Mouse (Mus musculus) heart, postnatal 25 days (tissue): ENCODE results near the gene Capn11. TPM values are rescaled to one million over a fixed set of nuclear protein-coding genes. Genes with fewer than 3 reads are reported as not detected.

ENCODE experiments used
- DNase-seq: peaks from one replicate; pipeline ENCODE4 v3.0.0; 2022; ENCODE audit warnings: low spot score
- intact Hi-C: fragments of 180-260 bp; cut with DNase I; formaldehyde crosslinking; loops from one replicate; pipeline ENCODE4 v1.15.1; 2025
- total RNA-seq, 2 experiments: library from RNA; stranded (reverse); gene quantifications; 2 replicates each; pipeline ENCODE4 v1.2.3; 2021

Capn11 gene
- total RNA-seq, 2 experiments from 2014 or later: not detected

DNA sequence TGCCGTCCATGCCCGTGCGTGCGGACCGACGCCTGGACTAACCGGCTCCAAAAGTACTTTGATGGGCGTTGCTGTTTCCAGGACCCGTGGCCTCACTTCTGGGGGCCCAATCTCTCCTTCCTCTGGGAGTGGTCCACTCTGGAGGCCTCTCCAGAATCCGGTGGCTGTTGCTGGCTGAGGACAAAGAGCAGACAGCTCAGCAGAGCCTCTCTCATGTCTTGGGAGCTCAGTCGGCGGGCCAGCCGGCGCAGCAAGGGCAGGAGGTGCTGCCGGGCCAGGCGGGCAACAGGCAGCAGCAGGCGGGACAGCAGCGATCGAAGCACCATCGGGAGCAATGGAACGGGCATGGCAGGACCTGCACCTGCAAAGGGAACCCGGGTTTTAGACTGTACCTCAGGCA is 57.8 kb downstream of the Capn11 start:
- no peak for DNase-seq
- intact Hi-C loops: no loop called here

DNA sequence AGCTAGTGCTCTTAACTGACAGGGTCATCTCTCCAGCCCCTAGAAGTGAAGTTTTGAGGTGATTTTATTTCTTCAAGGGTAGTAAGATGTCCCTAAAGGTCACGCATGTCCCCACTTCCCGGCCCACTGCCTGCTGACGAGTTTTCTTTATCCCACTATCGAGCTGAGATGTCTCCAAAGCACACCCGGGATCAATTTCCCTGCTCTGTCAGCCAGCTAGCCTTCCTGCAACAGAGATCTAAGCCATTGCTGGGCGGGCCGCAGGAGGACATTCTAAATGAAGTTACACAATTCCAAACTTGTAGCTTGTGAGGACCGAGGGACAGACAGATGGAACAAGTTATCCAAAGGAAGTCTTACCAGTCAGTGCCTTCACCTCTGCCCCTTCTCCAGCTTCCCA is 58.9 kb downstream of the Capn11 start:
- intact Hi-C loops: no loop called here
- no peak for DNase-seq

DNA sequence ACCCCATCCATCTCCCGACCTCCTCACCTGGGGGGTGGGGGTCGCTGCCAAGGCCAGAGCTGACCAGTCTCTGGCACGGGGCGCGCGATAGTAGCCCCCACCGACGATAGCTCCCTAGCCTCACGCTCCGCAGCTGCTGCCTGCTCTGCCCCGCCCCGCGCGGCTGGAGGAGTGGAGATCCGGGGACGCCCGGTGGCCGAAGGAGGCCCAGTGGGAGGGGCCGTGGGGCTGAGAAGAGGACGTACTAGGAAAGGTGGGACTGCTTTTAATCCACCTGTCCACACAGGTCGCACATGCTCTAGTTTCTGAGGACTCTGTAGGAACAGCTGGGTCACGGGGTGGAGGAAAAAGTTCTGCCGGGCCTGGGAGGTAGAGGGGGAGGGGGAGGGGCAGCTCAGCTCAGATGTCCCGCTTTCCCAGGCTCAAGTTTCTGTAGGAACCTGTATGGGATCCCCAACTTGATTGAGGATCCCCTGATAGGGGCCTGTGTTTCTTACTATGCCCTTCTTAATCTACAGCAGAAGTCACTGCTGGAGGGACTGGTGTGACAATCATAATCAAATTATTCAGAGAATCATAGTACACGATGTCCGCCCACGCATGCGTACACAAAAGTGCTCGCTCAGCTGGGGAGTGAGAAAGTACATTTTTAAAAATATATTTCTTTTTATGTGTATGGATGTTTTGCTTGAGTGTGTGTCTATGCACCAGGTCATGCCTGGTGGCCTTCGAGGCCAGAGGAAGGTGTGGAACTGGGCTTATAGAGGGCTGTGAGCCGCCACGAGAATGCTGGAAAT is 59.5 kb downstream of the Capn11 start, which contains the start of gene Slc29a1:
TSS of gene Slc29a1 (minus strand) at position 161 of the 797 bp plus-strand sequence.
- DNase-seq: no peak
- intact Hi-C loops: loop anchor here (2.0 kb wide), 1 partner anchor 27 kb away; no protein-coding TSS in a partner anchor

DNA sequence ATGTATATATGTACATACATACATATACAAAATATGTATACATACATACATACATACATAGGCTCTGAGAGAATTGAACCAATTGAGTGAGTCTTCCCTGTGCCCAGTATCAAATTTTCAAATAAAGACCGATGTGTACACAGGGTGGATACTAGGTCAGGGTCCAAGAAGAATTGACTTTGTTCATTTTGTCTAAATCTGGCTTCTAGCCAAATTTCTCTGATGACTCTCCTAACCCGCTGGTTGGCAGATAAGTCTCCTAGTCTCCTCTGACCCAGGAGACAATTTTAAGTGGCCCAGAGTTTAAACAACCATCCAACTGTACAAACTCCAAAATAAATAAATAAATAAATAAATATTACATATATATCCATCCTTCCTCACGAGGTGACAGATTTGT is 60.2 kb downstream of the Capn11 start:
- DNase-seq: no peak
- intact Hi-C loops: loop anchor here (2.0 kb wide), 1 partner anchor 28 kb away; no protein-coding TSS in a partner anchor

DNA sequence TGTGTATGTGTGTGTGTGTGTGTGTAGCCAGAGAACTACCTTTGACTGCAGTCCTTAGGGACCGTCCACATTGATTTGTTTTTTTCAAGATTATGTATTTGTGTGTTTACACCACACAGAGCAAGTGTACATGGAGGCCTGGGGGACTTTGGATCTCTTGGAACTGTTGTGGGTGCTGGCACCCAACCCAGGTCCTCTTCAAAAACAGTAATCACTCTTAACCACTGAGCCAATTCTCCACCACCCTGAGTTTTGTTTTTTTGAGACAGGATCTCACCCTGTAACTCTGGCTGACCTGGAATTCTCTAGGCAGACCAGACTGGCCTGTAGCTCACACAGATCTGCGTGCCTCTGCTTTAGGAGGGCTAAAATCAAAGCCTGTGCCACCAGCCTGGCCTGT is 60.7 kb downstream of the Capn11 start:
- intact Hi-C loops: loop anchor here (2.0 kb wide), 1 partner anchor 28 kb away; no protein-coding TSS in a partner anchor
- DNase-seq: no peak

DNA sequence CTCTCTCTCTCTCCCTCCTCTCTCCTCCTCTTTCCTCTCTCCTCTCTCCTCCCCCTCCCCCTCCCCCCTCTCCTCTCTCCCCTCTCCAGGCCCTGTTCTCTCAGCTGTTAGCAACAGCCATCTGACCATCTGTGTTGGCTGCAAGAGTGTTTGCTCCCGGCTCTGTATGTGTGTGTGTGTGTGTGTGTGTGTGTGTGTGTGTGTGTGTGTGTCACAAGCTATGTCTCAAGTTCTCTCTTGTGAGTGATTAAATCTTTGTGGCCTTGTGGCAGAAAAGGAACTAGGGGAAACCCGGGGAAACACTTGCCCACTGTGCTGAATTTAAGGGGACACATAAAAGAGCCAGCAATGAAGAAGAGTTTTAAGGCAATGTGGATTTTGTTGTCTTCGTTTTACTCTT is 61.3 kb downstream of the Capn11 start:
- intact Hi-C loops: loop anchor here (2.0 kb wide), 2 partner anchors 15 to 29 kb away; no protein-coding TSS in a partner anchor
- DNase-seq: no peak

DNA sequence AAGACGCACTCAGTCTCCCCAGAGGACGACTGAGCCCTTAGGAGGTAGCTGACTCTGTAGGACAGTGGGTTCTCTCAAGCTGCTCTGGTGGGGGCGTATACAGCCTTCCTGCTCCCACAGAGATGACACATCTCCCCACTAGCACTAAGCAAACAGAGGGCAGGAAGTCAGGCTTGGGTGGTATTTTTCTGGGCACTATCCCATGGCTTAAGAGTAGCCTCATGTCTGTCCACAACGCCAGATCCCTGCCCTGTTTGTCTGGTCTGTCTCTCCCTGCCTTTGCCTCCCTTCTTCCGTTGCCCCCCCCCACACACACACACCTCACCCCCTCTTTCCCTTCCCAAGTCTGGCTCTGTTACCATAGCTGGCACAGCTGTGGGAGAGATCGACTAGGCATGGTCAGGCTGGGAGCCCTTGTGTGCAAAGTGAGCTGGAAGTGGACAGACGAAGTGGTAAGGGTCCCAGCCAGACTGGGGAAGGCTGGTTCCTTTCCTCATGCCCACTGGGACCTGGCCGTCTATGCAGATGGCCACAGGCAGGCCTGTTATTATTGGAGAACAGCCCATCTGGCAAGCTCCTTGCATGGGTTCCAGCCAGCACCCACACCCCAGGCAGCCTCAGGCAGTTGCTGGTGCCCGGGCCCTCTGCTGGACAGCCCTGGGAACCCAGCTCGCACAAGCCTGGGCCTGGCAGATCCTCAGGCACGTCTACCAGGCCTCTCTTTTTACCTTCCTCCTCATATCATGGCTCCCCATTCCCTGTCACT is 62.3 kb downstream of the Capn11 start:
- peak; percentile 74 for DNase-seq
- intact Hi-C loops: loop anchor here (2.0 kb wide), 1 partner anchor 14 kb away; no protein-coding TSS in a partner anchor

DNA sequence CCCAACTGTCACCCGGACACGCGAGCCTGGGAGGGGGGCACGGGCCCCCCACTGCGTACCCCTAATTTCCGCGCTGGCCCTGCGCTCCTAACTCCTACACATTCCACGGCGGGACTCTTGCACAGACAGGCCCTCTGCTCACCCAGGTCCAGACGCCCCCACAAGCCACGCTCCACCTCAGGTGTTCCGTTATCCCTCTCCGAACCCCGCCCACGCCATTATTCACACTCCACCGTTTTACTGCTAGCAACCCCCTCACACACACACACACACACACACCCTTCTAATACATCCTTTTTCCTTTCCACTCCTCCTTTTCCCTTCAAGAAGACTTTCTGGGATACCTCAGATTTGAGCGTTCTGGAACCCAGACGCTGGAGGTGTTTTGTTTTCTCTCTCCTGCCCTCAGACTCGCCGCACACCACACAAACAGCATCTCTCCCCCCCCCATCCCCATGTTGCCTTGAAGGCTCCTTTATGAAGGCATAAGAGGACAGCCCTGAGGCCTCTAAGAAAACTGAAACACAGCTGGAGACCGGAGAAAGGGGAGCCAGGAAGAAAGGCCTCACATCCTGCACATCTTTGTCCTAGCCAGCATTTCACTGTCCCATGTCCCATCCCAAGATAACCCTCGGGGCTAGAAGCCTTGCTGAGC is 63.3 kb downstream of the Capn11 start:
- DNase-seq: no peak
- intact Hi-C loops: loop anchor here (2.0 kb wide), 1 partner anchor 13 kb away; no protein-coding TSS in a partner anchor

DNA sequence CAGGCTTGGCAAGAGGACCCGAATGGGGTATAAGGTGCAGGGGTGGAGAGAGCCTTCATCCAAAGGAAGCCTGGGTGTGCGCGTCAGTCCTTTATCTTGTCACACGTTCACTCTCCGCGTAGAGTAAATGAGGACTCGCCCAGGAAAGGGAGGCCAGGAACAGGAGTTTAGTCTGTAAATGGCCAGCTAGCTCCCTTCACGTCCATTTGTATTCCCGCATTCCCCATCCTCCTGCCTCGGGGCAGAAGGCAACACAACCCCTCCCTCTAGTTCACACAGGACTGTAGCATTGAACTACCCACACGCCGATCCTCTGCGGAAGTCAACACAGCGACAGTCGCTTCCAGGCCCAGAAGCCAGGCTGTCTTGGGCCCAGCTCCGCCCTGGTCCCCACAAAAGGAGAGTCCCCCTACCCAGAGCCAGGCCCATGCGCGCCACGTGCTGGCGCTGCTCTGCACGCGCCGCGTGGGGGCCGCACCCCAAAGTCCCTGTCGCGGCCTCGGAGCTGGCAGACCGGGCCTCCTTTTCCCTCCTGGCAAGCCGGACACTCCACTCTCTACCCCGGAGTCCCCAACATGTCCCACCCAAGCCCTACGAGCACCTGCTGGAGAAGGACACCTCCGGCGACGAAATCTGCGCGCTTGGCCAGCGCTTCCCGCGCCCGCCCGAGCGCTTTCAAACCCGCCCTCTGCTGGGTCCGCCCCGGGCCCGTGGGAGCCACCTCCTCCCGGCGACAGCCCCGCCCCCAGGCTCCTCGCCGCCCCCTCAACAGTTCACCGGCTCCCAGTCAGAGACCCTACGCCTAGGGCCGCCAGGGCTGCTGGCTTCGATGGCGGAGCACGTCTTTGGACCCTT is 64.0 kb downstream of the Capn11 start:
- peak; percentile 77 for DNase-seq
- intact Hi-C loops: no loop called here

DNA sequence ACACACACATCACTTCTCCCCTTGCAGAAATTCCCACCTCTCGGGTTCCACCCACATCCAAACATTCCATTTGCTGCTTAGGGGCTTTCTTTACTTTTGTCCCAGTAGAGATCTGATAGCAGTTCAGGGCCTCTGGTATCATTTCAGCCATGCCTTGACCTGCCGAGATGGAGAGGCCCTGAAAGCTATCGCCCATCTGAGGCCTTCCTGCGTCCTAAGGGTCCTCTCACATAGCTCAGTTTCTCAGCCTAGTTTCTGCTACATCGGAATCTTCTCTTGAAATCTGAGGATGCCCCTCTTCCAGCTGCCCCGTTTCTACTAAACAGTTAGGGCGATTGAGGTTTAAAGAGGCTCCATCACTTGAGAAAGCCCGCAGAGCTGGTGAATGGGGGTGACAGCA is 64.9 kb downstream of the Capn11 start:
- intact Hi-C loops: no loop called here
- no peak for DNase-seq

DNA sequence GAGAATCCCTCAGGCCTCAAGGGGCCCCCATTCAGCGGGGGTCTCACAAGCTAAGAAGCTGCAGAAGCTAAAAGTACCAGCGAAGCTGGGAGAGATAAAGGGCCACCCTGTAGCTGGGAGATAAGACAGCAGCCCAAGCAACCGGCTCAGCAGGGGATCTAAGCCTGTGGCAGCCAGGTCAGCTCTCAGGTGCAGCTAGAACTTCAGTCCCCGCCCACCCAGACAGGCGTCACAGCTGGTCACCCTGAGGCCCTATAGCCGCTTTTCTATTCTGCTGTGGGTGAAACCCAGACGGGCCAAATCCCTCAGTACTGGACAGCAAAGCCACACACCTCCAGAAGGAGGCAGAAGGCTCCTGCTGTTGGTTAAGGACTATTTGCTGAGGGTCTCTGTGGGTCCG is 65.6 kb downstream of the Capn11 start:
- DNase-seq: no peak
- intact Hi-C loops: no loop called here

DNA sequence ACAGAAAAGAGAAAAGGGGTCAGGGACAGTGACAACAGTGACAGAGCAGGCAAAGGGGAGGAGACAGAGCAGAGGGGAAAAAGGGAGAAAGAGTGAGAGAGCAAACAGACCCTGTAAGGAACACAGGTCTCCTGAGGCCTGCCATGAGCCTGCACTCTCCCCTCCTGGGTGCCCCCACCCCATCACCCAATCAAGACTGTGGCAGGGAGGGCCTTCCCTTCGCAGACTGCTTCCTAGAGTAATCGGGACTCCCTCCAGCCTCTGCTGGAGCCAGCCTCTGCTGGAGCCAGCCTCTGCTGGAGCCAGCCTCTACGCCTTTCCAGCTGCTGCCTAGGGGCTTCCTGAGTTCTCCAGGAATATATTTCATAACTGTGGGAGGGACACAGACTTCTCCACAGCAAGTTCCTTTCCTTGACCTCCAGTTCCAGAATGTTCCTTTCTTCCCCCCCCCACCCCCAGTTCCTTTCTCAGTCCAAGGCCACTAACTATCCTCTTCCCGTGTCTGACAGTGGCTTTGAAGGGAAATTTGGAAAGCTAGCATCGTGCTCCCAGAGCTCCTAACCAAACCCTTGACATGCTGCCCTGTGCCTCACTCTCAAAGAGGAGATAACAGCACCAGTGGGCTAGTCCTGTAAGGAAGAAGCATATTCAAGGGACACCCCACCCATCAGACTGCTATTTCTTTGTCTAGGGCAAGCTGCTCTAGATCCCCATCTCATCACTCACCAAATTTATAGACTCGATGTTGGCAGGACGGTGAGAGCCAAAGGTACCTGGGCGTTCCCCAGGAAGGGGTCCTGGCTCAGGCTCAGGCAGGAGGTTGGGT is 66.3 kb downstream of the Capn11 start:
- intact Hi-C loops: no loop called here
- DNase-seq: peak; percentile 67

DNA sequence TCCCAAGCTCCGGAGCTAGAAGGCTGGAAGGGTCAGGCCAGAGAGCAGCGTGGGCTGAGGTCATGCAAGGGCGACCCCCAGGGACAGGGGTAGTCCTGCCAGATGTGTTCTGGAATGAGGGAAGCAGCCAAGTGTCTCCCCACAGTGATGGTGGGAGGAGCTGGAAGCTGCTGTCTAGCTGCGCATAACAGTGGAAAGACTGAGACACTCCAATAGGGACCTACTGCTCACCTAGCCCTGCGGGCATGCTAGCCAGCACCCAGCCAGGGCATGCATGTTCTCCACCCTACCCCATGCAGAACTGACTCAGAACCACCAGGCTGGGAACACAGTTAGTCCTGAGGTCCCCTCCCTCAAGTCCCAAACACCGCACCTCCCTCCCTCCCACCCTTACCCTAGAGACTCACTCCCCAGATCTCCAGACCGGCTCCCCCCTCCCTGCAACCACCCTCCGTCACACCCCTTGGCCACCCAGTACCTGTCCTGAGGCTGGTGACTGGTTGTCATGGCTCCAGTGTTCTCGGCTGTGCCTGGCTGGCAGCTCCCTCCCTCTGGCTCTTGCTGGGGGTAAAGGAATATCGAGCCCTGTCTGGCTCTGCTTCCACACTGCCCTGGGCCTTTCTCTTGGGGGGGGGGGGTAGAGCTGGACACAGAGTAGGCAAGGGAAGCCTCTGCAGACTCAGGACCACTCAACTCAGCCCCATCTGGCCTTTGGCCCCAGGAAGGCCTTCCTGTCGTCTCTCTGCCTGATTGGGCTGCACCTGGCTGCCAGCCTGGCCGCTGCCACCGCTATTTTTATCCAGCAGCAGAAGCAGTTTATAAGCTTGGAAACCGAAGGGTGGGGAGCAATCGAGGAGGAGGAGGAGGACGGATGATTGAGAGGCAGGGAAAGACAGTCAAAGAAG is 67.2 kb downstream of the Capn11 start:
- DNase-seq: peak; percentile 70
- intact Hi-C loops: no loop called here

DNA sequence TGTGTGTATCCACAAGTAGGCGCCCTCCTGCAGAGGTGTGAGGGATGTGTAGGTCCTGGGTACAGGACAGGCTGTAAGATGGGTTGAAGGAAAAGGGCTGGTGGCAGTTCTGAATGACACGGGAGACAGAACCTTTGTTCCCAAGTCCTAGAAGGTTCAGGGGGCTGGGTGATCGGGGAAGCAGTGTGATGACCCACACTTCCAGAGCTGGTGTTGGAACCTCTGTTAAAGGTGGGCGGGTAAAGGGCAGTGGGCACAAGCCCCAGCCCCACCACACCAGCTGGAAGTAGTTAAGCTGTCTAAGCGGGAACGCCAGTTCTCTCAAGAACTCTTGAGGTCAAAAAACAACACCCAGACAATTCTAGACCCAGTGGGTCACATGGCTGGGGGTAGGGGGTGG is 68.7 kb downstream of the Capn11 start:
- intact Hi-C loops: no loop called here
- no peak for DNase-seq

DNA sequence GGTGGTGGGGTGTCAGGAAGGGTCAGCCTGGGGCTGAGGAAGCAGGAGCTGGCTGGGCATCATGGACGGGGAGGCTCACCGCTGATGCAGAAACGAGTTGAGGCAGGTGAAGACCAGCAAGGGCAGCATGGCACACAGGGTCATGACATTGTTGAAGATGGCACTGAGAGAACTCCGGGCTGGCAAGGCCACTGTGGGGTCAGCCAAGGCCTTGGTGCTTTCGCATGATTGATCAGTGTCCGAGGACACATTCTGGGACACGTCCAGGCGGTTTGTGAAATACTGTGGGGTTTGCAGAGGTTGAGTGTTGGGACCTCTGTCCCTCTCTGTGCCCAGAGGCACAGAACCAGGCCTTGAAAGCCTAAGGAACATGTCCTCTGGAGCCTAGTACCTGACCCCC is 69.3 kb downstream of the Capn11 start:
- intact Hi-C loops: no loop called here
- DNase-seq: no peak

DNA sequence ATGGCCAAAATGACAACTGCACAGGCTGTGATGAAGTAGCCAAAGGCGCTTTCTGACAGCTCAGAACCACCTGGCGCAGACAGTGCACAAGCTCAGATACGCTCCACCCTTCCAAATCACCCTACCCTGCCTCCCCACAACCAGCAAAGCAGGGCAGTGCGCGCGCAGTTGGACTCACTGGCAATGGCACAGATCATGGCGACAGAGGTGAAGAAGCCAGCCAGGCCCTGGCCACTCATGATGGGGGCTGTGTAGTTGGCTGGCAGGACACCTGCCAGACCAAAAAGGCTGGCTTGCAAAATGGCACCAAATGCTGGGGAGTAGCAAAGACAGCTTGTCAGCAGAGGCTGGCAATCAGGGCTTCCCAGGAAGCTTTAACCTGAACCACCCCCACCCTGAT is 69.9 kb downstream of the Capn11 start:
- intact Hi-C loops: no loop called here
- no peak for DNase-seq

DNA sequence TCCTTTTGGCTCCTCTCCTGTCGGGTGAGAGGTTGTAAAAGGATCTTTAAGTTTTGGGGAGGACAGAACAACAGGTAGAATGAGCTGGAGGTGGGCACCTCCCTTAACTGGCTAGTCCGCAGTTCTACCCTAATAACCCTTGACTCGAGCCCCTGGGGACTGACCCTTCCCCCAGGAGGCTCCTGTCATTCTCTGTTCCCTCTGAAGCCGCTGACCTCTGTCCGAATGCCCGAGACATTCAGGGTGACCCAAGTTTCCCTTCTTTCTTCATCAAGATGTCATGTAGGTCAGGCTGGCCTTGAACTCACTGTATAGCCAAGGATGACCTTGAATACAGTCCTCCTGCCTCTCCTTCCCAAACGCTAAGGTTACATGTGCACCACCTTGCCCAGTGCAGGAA is 70.8 kb downstream of the Capn11 start:
- DNase-seq: no peak
- intact Hi-C loops: no loop called here

DNA sequence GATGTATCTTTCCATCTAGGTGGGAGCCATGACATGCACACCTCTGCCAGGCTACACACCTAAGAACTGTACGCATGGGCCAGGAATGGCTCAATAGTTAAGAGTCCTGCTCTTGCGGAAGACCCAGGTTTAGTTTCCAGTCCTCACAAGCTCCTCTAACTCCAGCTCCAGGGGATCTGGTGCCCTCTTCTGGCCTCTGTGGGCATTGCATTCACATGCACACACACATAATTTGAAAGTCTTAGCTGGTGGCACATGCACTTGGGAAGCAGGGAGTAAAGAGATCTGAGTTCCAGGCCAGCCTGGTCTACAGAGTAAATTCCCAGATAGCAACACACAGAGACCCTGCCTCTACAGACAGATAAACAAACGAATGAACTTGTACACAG is 72.7 kb downstream of the Capn11 start:
- intact Hi-C loops: no loop called here
- DNase-seq: no peak
